9 mouse cellular contexts compared by ENCODE assay signal in genomic region chr11:7062566-7062965, GRCm38 (mm10). TPM values are rescaled to one million over a fixed set of nuclear protein-coding genes. Genes with fewer than 3 reads are reported as not detected.
DNase-seq lines count a peak whose midpoint lies in the region; ATAC-seq and TF ChIP-seq lines count a peak whose summit lies in the region.
"Had no signal": no experiment of that assay in that cellular context is flagged by ENCODE, and none has a peak within 500 bp of the region (broad histone marks: within the 10 kb centered on the region; RNA-seq: fewer than 3 reads in every experiment).

No protein-coding gene starts in this region.

- in situ Hi-C loops in ES-E14 (cut with MboI; ENCODE audit: low sequenced_read_pairs in 2 of 2, unreplicated experiment in 2 of 2), result no loop called here

- intact Hi-C loops in heart, postnatal 10 days (cut with DNase I), result no loop called here

- H3K9me3 ChIP-seq in heart, embryonic 13.5 days, result no peaks in the 10 kb centered on the region
- H3K9me3 ChIP-seq in ES-E14 (ENCODE audit: control insufficient read depth, insufficient read depth, low read depth, low read length), result no peaks in the 10 kb centered on the region
- H3K9me3 ChIP-seq in forebrain, embryonic 11.5 days (ENCODE audit: control insufficient read depth, low read length), result no peaks in the 10 kb centered on the region
- H3K9me3 ChIP-seq in limb, embryonic 15.5 days, result no peaks in the 10 kb centered on the region

- H3K4me1 ChIP-seq in heart, embryonic 13.5 days, result peaks cover 24% of the 10 kb centered on the region
- peaks cover 3 to 15% of the 10 kb centered on the region in 2 experiments; a peak in 3 of 4 replicates for H3K4me1 ChIP-seq in ES-E14 (ENCODE audit: control insufficient read depth in 2 of 2, insufficient read depth in 2 of 2, low read length in 2 of 2, poor library complexity in 1 of 2)
- H3K4me1 ChIP-seq in forebrain, embryonic 11.5 days (replicated peaks; ENCODE audit: control insufficient read depth, insufficient read depth, low read length), result peaks cover 7% of the 10 kb centered on the region; the same call in 1 of the 2 replicates
- peaks cover 34% of the 10 kb centered on the region for H3K4me1 ChIP-seq in limb, embryonic 15.5 days

- 11% methylated on average over 10 of the region's 10 CpGs for WGBS in heart, embryonic 13.5 days
- 5% methylated on average over 10 of the region's 10 CpGs for WGBS in forebrain, embryonic 11.5 days
- WGBS in limb, embryonic 15.5 days, result 13% methylated on average over 10 of the region's 10 CpGs

- no peak for DNase-seq in heart, postnatal 10 days
- no peak for DNase-seq in ES-E14 (ENCODE audit: low read depth, low spot score)
- no peak for DNase-seq in forebrain, embryonic 11.5 days (ENCODE audit: low spot score)
- no peak for DNase-seq in ovary, postnatal 10 days (ENCODE audit: low spot score)
- DNase-seq in urinary bladder, postnatal 4 days (ENCODE audit: low spot score in 2 of 2), result no peak
- DNase-seq in Muller cell, postnatal 12 days (ENCODE audit: inconsistent ontology term), result no peak

- H3K27me3 ChIP-seq in heart, embryonic 13.5 days (replicated peaks), result peaks cover 98% of the 10 kb centered on the region
- peaks cover 19% of the 10 kb centered on the region for H3K27me3 ChIP-seq in forebrain, embryonic 11.5 days (ENCODE audit: control insufficient read depth, insufficient read depth, low read length)
- peaks cover 88% of the 10 kb centered on the region for H3K27me3 ChIP-seq in limb, embryonic 15.5 days

- H3K9ac ChIP-seq in heart, embryonic 13.5 days, result peak overlapping the region; percentile 75; the same call in 1 of the 2 replicates
- peak overlapping the region; percentile 70; the same call in 1 of the 2 replicates for H3K9ac ChIP-seq in ES-E14 (ENCODE audit: insufficient read depth, low read depth, low read length, poor library complexity, severe bottlenecking)
- H3K9ac ChIP-seq in forebrain, embryonic 11.5 days (ENCODE audit: low read length), result no peak overlapping the region; the same call in 1 of the 2 replicates
- no peak overlapping the region for H3K9ac ChIP-seq in limb, embryonic 15.5 days
- H3K9ac ChIP-seq: liver, embryonic 14.5 days had no signal

- peak overlapping the region; percentile 69 for H3K4me3 ChIP-seq in heart, embryonic 13.5 days
- H3K4me3 ChIP-seq in ES-E14 (ENCODE audit: insufficient read depth in 1 of 2, low read depth in 1 of 2, low read length in 2 of 2, poor library complexity in 1 of 2, severe bottlenecking in 1 of 2), result peak overlapping the region; percentile 72 to 85
- peak overlapping the region; percentile 54 for H3K4me3 ChIP-seq in forebrain, embryonic 11.5 days (ENCODE audit: low read depth, low read length)
- peak overlapping the region; percentile 60 for H3K4me3 ChIP-seq in limb, embryonic 15.5 days

- no peak for ATAC-seq in heart, embryonic 13.5 days (ENCODE audit: extremely low read depth, insufficient number of reproducible peaks, low FRiP score, low TSS enrichment)
- ATAC-seq in forebrain, embryonic 11.5 days (replicated peaks; ENCODE audit: low FRiP score), result peak; percentile 11; the same call in 1 of the 2 replicates
- no peak for ATAC-seq in limb, embryonic 15.5 days (ENCODE audit: insufficient number of reproducible peaks, low FRiP score, low TSS enrichment, low read depth)

- peak overlapping the region; percentile 92 for H3K4me2 ChIP-seq in heart, embryonic 13.5 days
- H3K4me2 ChIP-seq in forebrain, embryonic 11.5 days (ENCODE audit: low read depth, low read length, severe bottlenecking), result peak overlapping the region; percentile 79
- H3K4me2 ChIP-seq in limb, embryonic 15.5 days, result peak overlapping the region; percentile 95

- no peak overlapping the region for H3K27ac ChIP-seq in heart, embryonic 13.5 days (replicated peaks)
- H3K27ac ChIP-seq in ES-E14 (ENCODE audit: insufficient read depth, low read depth, low read length, poor library complexity, severe bottlenecking), result no peak overlapping the region
- no peak overlapping the region for H3K27ac ChIP-seq in forebrain, embryonic 11.5 days (ENCODE audit: low read depth, low read length)
- H3K27ac ChIP-seq in limb, embryonic 15.5 days, result no peak overlapping the region
- H3K27ac ChIP-seq: liver, embryonic 14.5 days had no signal

- H3K36me3 ChIP-seq in heart, embryonic 13.5 days, result no peaks in the 10 kb centered on the region
- no peaks in the 10 kb centered on the region for H3K36me3 ChIP-seq in ES-E14 (ENCODE audit: control insufficient read depth, insufficient read depth, low read length, poor library complexity, severe bottlenecking)
- no peaks in the 10 kb centered on the region for H3K36me3 ChIP-seq in forebrain, embryonic 11.5 days (ENCODE audit: control insufficient read depth, insufficient read depth, low read length)
- H3K36me3 ChIP-seq in limb, embryonic 15.5 days, result no peaks in the 10 kb centered on the region

TF ChIP-seq in ES-E14, 5 proteins besides CTCF, POLR2A, EP300 and RAD21:
- no peak for TF ChIP-seq HCFC1 (IDR thresholded peaks at IDR 0.05; ENCODE audit: borderline replicate concordance, insufficient read depth, low read length)
- TF ChIP-seq MAFK (IDR thresholded peaks at IDR 0.05; ENCODE audit: insufficient read depth, low read depth, low read length), result no peak
- TF ChIP-seq ZNF384 (IDR thresholded peaks at IDR 0.05; ENCODE audit: low read depth, low read length), result no peak
- TF ChIP-seq ZC3H11A (IDR thresholded peaks at IDR 0.05; ENCODE audit: borderline replicate concordance, low read depth, low read length), result no peak
- TF ChIP-seq CHD2 (IDR thresholded peaks at IDR 0.05; ENCODE audit: low read depth, low read length), result no peak

RNA-seq across cellular contexts. Expression of gene Adcy1, which starts 0.7 kb away (rescaled TPM):
- polyA plus RNA-seq in heart, embryonic 13.5 days (2015; fragmentation: Nextera tagmentation; extraction: Ambion mirVana), result 0.51 and 0.87 TPM in 2 replicates
- 1 to 10 TPM in 1 of 2 experiments, under 1 TPM in 1; 0.79 to 1.7 TPM for total RNA-seq in heart, postnatal 10 days (2021)
- 5.5 and 7.5 TPM in 2 replicates for total RNA-seq in ES-E14 (2012; rRNA removed)
- polyA plus RNA-seq in forebrain, embryonic 11.5 days (2014; fragmentation: Nextera tagmentation; extraction: Ambion mirVana), result 1.3 and 1.7 TPM in 2 replicates
- polyA plus RNA-seq in limb, embryonic 15.5 days (2015; fragmentation: Nextera tagmentation; extraction: Ambion mirVana), result 1.0 and 1.2 TPM in 2 replicates

Comparison
In these comparisons a context has a peak if more than half of its experiments do, and no peak if none do; other contexts are left out.
1. H3K9ac ChIP-seq: peak in heart, embryonic 13.5 days (single experiment) and ES-E14 (single experiment); none in forebrain, embryonic 11.5 days (single experiment) and limb, embryonic 15.5 days (single experiment).
2. Peak in every context shown above with its lines, with median percentiles within 50 percentile points of each other: H3K4me2 ChIP-seq and H3K4me3 ChIP-seq.